Mouse (Mus musculus): ENCODE measurements around the gene Srpr.
A peak's percentile ranks its signal among the peaks of the same experiment; 100 is the strongest.

Gene Srpr

GRCm38 (mm10) chr9:35192983-35193542 lies 6.9 kb upstream of the Srpr start:
- DNase-seq: no peak

GRCm38 (mm10) chr9:35194048-35194447 lies 5.9 kb upstream of the Srpr start:
- DNase-seq: no peak

GRCm38 (mm10) chr9:35197625-35198024 lies 2.4 kb upstream of the Srpr start:
- no peak for DNase-seq

- DNase-seq: no peak
Observed at GRCm38 (mm10) chr9:35198351-35198750, 1.6 kb upstream of the Srpr start.

- DNase-seq: no peak
Observed at GRCm38 (mm10) chr9:35198945-35199771, 817 bp upstream of the Srpr start.

- DNase-seq: no peak
Observed at GRCm38 (mm10) chr9:35200529-35201060, 620 bp downstream of the Srpr start.

- no peak for DNase-seq
Observed at GRCm38 (mm10) chr9:35203536-35203935, 3.6 kb downstream of the Srpr start.

GRCm38 (mm10) chr9:35204421-35204820 lies 4.4 kb downstream of the Srpr start:
- no peak for DNase-seq

GRCm38 (mm10) chr9:35210542-35211474 lies 10.8 kb downstream of the Srpr start, which contains the start of gene Foxred1:
Gene Foxred1, minus strand, starts transcription at chr9:35211055.
- peak; percentile 99 for DNase-seq

DNA sequence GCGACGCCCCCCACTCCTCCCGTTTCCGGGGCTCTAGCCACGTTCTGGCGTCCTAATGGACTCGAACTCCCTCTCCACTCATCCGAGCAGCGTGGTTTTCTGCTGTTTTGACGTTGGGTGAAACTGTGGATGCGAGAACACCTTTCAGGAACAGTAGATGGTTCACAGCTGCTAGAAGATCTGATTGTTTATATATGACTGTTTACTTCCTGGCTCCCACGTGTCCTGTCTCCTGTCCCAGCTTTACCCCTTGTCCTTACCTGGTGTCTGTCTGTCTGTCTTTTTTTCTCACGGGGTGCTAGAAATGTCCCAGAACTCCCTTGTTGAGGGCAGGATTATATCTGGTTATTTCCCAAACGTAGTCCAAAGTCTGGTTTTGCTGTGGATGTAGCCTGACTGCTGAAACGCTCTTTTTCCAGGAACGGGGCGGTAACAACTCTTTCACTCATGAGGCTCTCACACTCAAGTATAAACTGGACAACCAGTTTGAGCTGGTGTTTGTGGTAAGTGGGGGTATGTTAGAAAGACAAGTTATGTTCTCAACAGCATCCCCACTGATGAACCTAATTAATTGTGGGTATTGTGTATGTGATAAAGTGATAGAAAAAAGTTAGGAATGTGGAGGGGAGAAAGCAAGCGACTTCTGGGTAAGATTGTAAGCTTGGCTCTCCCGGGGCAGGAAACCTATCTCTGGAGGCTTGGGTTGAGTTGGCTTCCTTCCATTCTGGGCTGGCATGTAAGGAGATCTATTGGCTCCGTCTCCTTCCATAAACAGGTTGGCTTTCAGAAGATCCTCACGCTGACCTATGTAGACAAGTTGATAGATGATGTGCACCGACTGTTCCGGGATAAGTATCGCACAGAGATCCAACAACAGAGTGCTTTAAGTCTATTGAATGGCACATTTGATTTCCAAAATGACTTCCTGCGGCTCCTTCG lies 11.9 kb downstream of the Srpr start:
- no peak for DNase-seq

- no peak for DNase-seq
Observed at GRCm38 (mm10) chr9:35217963-35218362, 18.0 kb downstream of the Srpr start.

DNA sequence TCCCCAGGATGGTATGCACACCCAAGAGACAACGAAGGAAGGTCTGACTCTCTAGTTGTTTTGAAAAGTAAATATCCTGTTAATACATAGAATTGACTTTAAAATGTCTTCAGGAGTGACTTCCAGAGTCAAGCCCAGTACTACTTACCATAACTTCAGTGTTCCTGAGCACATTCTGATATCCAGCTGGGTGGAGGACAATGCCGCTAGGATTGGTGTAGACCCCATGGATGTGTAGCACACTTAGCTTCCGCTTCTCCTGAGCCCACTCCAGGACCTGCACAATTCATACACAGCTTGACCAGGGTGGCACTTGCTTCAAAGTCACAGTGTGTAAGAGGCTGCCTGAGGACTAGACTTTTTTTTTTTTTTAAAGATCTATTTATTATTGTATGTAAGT lies 23.5 kb downstream of the Srpr start:
- DNase-seq: no peak

- no peak for DNase-seq
Observed at GRCm38 (mm10) chr9:35228671-35229070, 28.7 kb downstream of the Srpr start.

- DNase-seq: no peak
Observed at GRCm38 (mm10) chr9:35235996-35236395, 36.0 kb downstream of the Srpr start.

DNA sequence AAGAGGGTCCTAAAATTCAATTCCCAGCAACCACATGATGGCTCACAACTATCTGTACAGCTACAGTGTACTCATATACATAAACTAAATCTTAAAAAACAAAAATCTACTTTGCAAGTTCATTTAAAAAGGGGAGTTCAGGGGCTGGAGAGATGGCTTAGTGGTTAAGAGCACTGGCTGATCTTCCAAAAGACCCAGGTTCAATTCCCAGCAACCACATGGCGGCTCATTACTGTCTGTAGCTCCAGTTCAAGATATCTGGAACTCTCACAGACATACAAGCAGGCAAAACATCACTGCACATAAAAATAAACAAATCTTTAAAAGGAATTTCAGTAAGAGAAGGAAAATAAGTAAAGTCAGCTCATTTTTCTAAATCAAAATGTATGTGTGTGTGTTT lies 38.4 kb downstream of the Srpr start:
- DNase-seq: no peak

GRCm38 (mm10) chr9:35238915-35239571 lies 39.1 kb downstream of the Srpr start:
- DNase-seq: no peak

DNA sequence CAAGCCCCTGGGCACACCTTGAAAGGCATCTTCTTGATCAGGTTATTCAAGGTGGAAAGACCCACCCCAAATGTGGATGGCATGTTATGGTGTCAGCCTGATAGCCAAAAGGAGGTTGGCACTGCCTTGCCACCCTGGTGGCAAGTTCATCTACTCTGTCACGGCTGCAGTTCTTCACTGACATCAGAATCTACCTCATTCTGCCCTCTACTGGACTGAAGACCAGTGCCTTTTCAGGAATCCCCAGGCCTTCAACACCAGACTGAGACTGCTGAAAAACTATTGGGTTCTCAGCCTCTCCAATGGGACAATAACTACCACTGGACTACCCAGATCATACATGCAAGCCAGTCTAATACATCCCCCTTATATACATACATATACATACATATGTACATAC lies 39.8 kb downstream of the Srpr start:
- DNase-seq: no peak

GRCm38 (mm10) chr9:35247405-35247804 lies 47.4 kb downstream of the Srpr start:
- DNase-seq: no peak

- DNase-seq: no peak
Observed at GRCm38 (mm10) chr9:35249476-35249875, 49.5 kb downstream of the Srpr start.

DNA sequence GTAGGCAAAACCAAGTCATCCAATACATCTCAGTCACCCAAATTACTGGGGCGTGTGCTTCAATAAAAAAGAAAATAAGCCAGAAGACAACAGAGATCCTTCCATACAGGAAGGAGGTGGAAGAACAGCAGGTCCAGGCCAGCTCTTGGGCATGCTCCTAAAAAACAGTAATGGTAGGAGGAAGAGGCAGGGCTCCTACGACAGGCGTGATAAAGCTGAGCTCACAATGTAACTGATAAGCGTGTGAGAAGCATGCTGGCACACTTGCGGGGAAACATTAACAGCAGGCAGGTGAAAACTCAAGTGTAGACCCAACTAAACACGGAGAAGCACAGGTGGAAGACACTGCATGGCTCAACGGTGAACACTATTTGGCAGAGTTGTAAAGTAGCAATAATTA lies 57.4 kb downstream of the Srpr start:
- DNase-seq: no peak

- no peak for DNase-seq
Observed at GRCm38 (mm10) chr9:35262418-35262817, 62.4 kb downstream of the Srpr start.
